Mouse (Mus musculus): ENCODE measurements at regions not wholly inside any gene's neighbourhood (a gene's known extent, or its start where the extent isn't known, plus 50 kb on each side); places are given as distances from the start of the nearest gene placed in this dataset.

GRCm38 (mm10) chr2:9694178-9694577 is 186.9 kb upstream of the 4930412O13Rik start:
- no peak overlapping the region for H3K4me3 ChIP-seq (ENCODE audit: insufficient read depth, poor library complexity, severe bottlenecking)
- no peaks in the 10 kb centered on the region for H3K36me3 ChIP-seq (ENCODE audit: control insufficient read depth, insufficient read depth)
- H3K79me3 ChIP-seq (ENCODE audit: low read depth): no peaks in the 10 kb centered on the region
- no peak for TF ChIP-seq CTCF (IDR thresholded peaks at IDR 0.05; ENCODE audit: control insufficient read depth, insufficient read depth, insufficient read length)
- TF ChIP-seq CEBPB (IDR thresholded peaks at IDR 0.05; ENCODE audit: low read depth): no peak
- no peak for TF ChIP-seq FOSL1 (IDR thresholded peaks at IDR 0.05; ENCODE audit: insufficient read depth, low read length, poor library complexity, severe bottlenecking)
- TF ChIP-seq USF1 (IDR thresholded peaks at IDR 0.05; ENCODE audit: low read depth): no peak
- TF ChIP-seq MYOD1 (IDR thresholded peaks at IDR 0.05; ENCODE audit: control insufficient read depth, insufficient read length, low read depth): no peak
- TF ChIP-seq MAX (IDR thresholded peaks at IDR 0.05): no peak
- no peak for TF ChIP-seq MYOG (IDR thresholded peaks at IDR 0.05; ENCODE audit: control insufficient read depth, extremely low read depth, insufficient read length)
- H3K79me2 ChIP-seq (ENCODE audit: control insufficient read depth, insufficient read depth): no peaks in the 10 kb centered on the region
- H3K27me3 ChIP-seq (ENCODE audit: control insufficient read depth, insufficient read depth, insufficient read length): no peaks in the 10 kb centered on the region
- H3ac ChIP-seq (ENCODE audit: control insufficient read depth, insufficient read length, low read depth): no peak overlapping the region

- Histone ChIP-seq H3K36me3 (ENCODE audit: control insufficient read depth, insufficient read depth) (no peaks in the 10 kb centered on the region), H3K4me3 (ENCODE audit: insufficient read depth, poor library complexity, severe bottlenecking) (no peak overlapping the region), H3K79me3 (ENCODE audit: low read depth) (no peaks in the 10 kb centered on the region), H3K79me2 (ENCODE audit: control insufficient read depth, insufficient read depth) (no peaks in the 10 kb centered on the region), H3ac (ENCODE audit: control insufficient read depth, insufficient read length, low read depth) (no peak overlapping the region), H3K27me3 (ENCODE audit: control insufficient read depth, insufficient read depth, insufficient read length) (no peaks in the 10 kb centered on the region)
- TF ChIP-seq MYOG (IDR thresholded peaks at IDR 0.05; ENCODE audit: control insufficient read depth, extremely low read depth, insufficient read length) (no peak), FOSL1 (IDR thresholded peaks at IDR 0.05; ENCODE audit: insufficient read depth, low read length, poor library complexity, severe bottlenecking) (no peak), CTCF (IDR thresholded peaks at IDR 0.05; ENCODE audit: control insufficient read depth, insufficient read depth, insufficient read length) (no peak), CEBPB (IDR thresholded peaks at IDR 0.05; ENCODE audit: low read depth) (no peak), MAX (IDR thresholded peaks at IDR 0.05) (no peak), MYOD1 (IDR thresholded peaks at IDR 0.05; ENCODE audit: control insufficient read depth, insufficient read length, low read depth) (no peak)
Observed at GRCm38 (mm10) chr2:9697591-9698345, 183.3 kb upstream of the 4930412O13Rik start.

- Histone ChIP-seq H3K79me2 (ENCODE audit: control insufficient read depth, insufficient read depth) (no peaks in the 10 kb centered on the region), H3K79me3 (ENCODE audit: low read depth) (no peaks in the 10 kb centered on the region), H3ac (ENCODE audit: control insufficient read depth, insufficient read length, low read depth) (no peak overlapping the region), H3K36me3 (ENCODE audit: control insufficient read depth, insufficient read depth) (no peaks in the 10 kb centered on the region), H3K4me3 (ENCODE audit: insufficient read depth, poor library complexity, severe bottlenecking) (no peak overlapping the region), H3K27me3 (ENCODE audit: control insufficient read depth, insufficient read depth, insufficient read length) (no peaks in the 10 kb centered on the region)
- TF ChIP-seq MYOD1 (IDR thresholded peaks at IDR 0.05; ENCODE audit: control insufficient read depth, insufficient read length, low read depth) (no peak), USF1 (IDR thresholded peaks at IDR 0.05; ENCODE audit: low read depth) (no peak), FOSL1 (IDR thresholded peaks at IDR 0.05; ENCODE audit: insufficient read depth, low read length, poor library complexity, severe bottlenecking) (no peak), MAX (IDR thresholded peaks at IDR 0.05) (no peak), CEBPB (IDR thresholded peaks at IDR 0.05; ENCODE audit: low read depth) (no peak), MYOG (IDR thresholded peaks at IDR 0.05; ENCODE audit: control insufficient read depth, extremely low read depth, insufficient read length) (no peak), CTCF (IDR thresholded peaks at IDR 0.05; ENCODE audit: control insufficient read depth, insufficient read depth, insufficient read length) (no peak)
Observed at GRCm38 (mm10) chr2:9704266-9704665, 176.8 kb upstream of the 4930412O13Rik start.

- no peak for TF ChIP-seq FOSL1 (IDR thresholded peaks at IDR 0.05; ENCODE audit: insufficient read depth, low read length, poor library complexity, severe bottlenecking)
- TF ChIP-seq USF1 (IDR thresholded peaks at IDR 0.05; ENCODE audit: low read depth): no peak
- TF ChIP-seq MAX (IDR thresholded peaks at IDR 0.05): no peak
- TF ChIP-seq MYOD1 (IDR thresholded peaks at IDR 0.05; ENCODE audit: control insufficient read depth, insufficient read length, low read depth): no peak
- no peak for TF ChIP-seq CEBPB (IDR thresholded peaks at IDR 0.05; ENCODE audit: low read depth)
- TF ChIP-seq MYOG (IDR thresholded peaks at IDR 0.05; ENCODE audit: control insufficient read depth, extremely low read depth, insufficient read length): no peak
- Histone ChIP-seq H3K79me2 (ENCODE audit: control insufficient read depth, insufficient read depth) (no peaks in the 10 kb centered on the region), H3K79me3 (ENCODE audit: low read depth) (no peaks in the 10 kb centered on the region), H3K4me3 (ENCODE audit: insufficient read depth, poor library complexity, severe bottlenecking) (no peak overlapping the region), H3ac (ENCODE audit: control insufficient read depth, insufficient read length, low read depth) (no peak overlapping the region), H3K36me3 (ENCODE audit: control insufficient read depth, insufficient read depth) (no peaks in the 10 kb centered on the region), H3K27me3 (ENCODE audit: control insufficient read depth, insufficient read depth, insufficient read length) (no peaks in the 10 kb centered on the region)
Observed at GRCm38 (mm10) chr2:9709466-9709865, 171.6 kb upstream of the 4930412O13Rik start.

GRCm38 (mm10) chr2:9717904-9718303 is 163.1 kb upstream of the 4930412O13Rik start:
- no peaks in the 10 kb centered on the region for H3K79me2 ChIP-seq (ENCODE audit: control insufficient read depth, insufficient read depth)
- no peaks in the 10 kb centered on the region for H3K79me3 ChIP-seq (ENCODE audit: low read depth)
- no peak overlapping the region for H3K4me3 ChIP-seq (ENCODE audit: insufficient read depth, poor library complexity, severe bottlenecking)
- H3ac ChIP-seq (ENCODE audit: control insufficient read depth, insufficient read length, low read depth): no peak overlapping the region
- H3K27me3 ChIP-seq (ENCODE audit: control insufficient read depth, insufficient read depth, insufficient read length): no peaks in the 10 kb centered on the region
- TF ChIP-seq FOSL1 (IDR thresholded peaks at IDR 0.05; ENCODE audit: insufficient read depth, low read length, poor library complexity, severe bottlenecking) (no peak), USF1 (IDR thresholded peaks at IDR 0.05; ENCODE audit: low read depth) (no peak), MAX (IDR thresholded peaks at IDR 0.05) (no peak), MYOD1 (IDR thresholded peaks at IDR 0.05; ENCODE audit: control insufficient read depth, insufficient read length, low read depth) (no peak), CTCF (IDR thresholded peaks at IDR 0.05; ENCODE audit: control insufficient read depth, insufficient read depth, insufficient read length) (no peak), MYOG (IDR thresholded peaks at IDR 0.05; ENCODE audit: control insufficient read depth, extremely low read depth, insufficient read length) (no peak), CEBPB (IDR thresholded peaks at IDR 0.05; ENCODE audit: low read depth) (no peak)
- no peaks in the 10 kb centered on the region for H3K36me3 ChIP-seq (ENCODE audit: control insufficient read depth, insufficient read depth)

Measured in C2C12 (cell line).